Mouse (Mus musculus): ENCODE data around the gene Kcnq1.

DNA sequence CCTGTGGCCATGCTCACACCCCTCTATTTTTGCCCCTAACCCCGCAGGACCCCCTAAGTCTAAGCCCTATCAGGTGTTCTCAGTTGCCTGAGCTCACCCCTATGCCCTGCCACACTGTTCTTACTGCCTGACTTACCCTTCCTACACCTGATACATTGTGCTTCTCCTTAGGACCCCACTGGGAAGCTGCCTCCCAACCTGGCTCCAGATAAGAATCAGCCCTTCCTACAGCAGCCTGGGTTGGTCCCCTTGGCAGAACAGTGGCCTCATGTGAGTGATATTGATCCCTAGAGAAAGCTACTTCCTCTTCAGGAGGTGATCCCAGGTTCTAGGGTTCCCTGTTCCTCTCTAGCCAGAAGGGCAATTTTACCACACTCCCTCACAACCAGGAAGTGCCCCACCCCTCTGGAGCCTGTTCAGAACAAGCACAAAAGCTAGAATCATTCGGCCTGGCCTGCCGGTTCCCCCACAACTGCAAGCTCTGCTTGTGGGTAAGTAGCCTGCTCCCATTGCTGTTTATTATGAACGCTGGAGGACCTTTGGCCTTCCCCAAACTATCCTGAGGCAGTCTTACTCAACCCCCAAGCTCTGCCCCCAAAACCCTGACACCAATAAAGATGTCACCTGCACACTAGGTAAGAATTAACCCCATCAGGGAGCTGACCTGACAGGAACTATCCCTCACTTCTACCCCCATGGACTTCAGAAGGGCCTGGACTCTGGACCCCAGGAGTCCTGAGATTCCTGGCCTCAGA is 367.4 kb downstream of the Kcnq1 start, which contains the start of gene Slc22a18:
- TF ChIP-seq POLR2A (IDR thresholded peaks at IDR 0.05; ENCODE audit: borderline replicate concordance, extremely low read depth, low read depth, low read length): peak; percentile 61; the same call in 1 of the 2 replicates
- TF ChIP-seq CTCF (IDR thresholded peaks at IDR 0.05; ENCODE audit: insufficient read depth, low read length): no peak
